Mouse (Mus musculus) right cerebral cortex, postnatal 14 days (tissue): Measurements from ENCODE around the gene Dock7.

ENCODE experiments used
- DNase-seq: peaks from one replicate; pipeline ENCODE4 v3.0.0; 2022

Dock7 gene

DNA sequence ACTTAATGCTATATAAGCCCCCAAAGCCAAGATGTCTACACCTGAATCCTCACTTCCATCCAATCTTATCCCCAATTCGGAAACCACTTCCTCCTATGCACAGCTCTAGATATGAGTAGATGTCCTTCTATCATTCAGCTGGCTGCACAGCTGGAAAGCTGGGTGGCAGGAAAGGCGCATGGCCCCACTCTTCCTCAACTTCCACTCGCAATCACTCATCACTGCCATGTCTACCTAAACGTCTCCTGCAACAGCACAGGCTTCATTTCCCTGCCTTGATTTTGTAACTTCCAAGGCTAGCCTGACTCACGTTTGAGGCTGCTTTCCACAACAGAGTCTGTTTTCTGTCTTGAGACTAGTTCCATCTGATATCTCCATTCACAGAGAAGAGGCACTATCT, 1.7 kb downstream of the Dock7 start:
- no peak for DNase-seq

- no peak for DNase-seq
Observed at GRCm38 (mm10) chr4:99115797-99116196, 4.9 kb downstream of the Dock7 start.

- DNase-seq: no peak
Observed at GRCm38 (mm10) chr4:99111670-99112069, 9.0 kb downstream of the Dock7 start.

DNA sequence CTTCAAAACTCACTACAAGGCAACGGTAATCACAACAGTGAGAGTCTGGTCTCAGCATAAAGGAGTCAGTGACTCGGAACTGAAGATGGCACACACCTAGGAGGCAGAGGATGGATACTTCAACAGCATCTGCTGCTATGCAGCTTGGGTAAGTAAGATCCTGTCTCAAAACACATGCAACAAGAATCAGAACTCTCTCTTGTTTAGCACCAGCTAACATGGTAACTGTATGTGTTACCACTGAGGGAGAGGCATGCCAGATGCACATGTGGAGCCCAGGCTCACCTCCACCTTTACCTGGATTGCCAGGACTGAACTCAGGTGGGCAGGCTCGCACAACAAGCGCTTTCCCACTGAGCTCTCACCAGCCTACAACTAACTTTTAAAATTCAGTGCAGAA, 11.9 kb downstream of the Dock7 start:
- DNase-seq: no peak

- DNase-seq: no peak
Observed at GRCm38 (mm10) chr4:99102846-99103245, 17.9 kb downstream of the Dock7 start.

DNA sequence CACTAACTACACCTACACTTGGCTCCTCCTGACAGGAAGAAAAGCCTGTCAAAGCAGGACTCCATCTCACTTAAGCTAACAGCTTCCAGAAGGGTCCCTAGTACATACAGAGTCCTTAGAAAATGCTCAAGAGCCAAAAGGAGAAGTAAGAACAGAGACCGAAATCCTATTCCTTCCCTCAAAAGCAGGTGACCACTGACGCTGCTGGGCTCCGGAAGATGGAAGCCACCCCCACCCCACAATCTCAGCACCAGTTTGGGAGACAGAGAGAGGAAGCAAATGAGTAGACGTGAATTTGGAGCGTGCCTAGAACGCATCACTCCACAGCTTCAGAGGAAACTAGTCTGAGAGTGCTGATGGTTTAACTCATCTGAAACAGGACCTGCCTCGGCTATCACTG, 20.0 kb downstream of the Dock7 start:
- DNase-seq: no peak

- no peak for DNase-seq
Observed at GRCm38 (mm10) chr4:99091777-99092176, 28.9 kb downstream of the Dock7 start.

GRCm38 (mm10) chr4:99091151-99091701, 29.5 kb downstream of the Dock7 start:
- DNase-seq: no peak

DNA sequence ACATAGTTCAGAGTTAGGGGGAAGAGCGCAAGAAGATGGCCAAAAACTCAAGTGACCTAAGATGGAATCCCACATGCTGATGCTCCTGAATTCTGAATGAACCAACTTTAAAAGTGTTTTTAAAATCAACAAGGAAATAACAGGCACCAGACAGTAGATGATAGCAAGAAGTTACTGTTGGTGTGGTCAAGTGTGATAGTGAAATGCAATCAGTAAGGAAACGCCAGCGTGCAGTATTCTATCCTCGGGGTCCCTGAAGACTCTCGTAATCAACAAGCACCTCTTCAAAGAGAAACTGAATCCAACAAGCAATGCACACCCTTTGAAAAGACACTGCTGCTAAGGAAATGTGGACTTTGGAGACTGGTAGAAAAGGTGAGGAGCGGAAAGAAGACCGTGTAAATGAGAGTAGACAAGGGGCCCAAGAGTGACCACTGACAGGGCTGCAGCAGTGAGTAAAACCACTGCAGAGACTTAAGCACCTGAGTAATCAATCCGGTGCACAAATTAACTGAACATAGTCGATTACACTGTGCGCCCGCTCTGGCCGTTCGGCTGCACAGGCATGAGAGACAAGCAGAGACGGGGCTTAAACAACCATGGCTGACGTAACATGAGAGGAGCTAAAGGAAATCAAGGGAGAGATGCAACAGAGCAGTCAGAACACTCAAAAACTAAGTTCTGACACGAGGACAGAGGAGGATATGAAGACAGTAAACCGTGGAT, 32.8 kb downstream of the Dock7 start:
- no peak for DNase-seq

- no peak for DNase-seq
Observed at GRCm38 (mm10) chr4:99083862-99084261, 36.9 kb downstream of the Dock7 start.

GRCm38 (mm10) chr4:99081169-99081568, 39.5 kb downstream of the Dock7 start:
- DNase-seq: no peak

- DNase-seq: no peak
Observed at GRCm38 (mm10) chr4:99078005-99078404, 42.7 kb downstream of the Dock7 start.

- DNase-seq: no peak
Observed at GRCm38 (mm10) chr4:99068806-99069205, 51.9 kb downstream of the Dock7 start.

- no peak for DNase-seq
Observed at GRCm38 (mm10) chr4:99064524-99064923, 56.2 kb downstream of the Dock7 start.

GRCm38 (mm10) chr4:99048581-99048980, 72.1 kb downstream of the Dock7 start:
- no peak for DNase-seq

DNA sequence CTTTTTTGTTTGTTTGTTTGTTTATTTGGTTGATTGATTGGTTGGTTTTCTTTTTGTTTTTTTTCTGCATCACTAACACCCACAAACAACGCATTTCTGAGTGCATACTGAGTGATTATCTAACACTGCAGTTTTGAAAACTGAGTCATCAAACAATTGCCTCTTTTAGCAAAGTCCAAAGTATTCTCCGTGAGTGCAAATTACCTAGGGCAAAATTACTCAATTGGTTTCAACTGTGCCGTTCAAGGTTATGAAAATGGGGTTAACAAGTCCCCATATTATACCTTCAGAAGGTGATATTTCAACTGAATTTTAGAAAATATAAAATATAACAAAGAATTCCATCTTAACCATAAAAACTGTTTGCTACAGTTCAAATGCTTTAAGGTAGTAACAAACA, 74.2 kb downstream of the Dock7 start:
- no peak for DNase-seq

- DNase-seq: no peak
Observed at GRCm38 (mm10) chr4:99044854-99045253, 75.9 kb downstream of the Dock7 start.

DNA sequence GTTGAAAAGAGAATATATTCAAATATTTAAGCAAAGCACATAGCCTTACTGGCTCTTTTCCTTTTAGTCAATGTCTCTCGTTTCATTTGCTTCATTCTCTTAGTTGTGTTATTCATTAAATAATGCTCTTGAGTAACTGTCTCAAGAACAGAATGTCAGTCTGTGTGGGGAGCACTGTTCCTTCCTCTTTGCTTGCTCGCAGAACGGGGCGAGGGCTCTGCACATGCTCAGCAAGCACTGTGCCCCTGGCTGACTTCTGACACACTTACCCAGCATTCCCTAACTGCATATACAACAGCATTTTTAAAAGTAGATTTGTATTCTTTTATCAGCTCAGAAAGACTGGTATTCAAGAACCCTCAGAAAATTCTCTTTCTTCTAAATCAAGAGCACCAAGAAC, 87.8 kb downstream of the Dock7 start:
- no peak for DNase-seq

GRCm38 (mm10) chr4:99030686-99031085, 90.0 kb downstream of the Dock7 start, which contains the start of gene Angptl3:
Gene Angptl3 (plus strand): TSS chr4:99030954.
- no peak for DNase-seq

DNA sequence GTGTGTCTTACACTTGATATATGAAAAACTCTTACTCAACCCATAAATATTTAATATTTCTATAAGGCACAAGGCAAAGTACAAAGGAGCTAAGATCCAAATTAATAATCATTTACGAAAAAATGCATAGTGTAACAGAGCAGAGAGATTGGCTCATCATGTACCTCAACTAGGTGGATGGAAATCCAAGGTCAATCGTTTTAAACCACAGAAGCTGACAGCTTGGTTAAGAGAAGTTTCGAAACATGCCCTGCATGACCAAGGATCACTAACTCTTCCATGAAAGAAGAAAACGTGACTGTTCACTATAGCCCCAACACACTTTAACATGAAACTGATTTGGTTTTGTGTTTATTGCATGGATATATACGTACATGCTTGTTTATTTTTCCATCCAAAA, 92.3 kb downstream of the Dock7 start:
- DNase-seq: no peak

- DNase-seq: no peak
Observed at GRCm38 (mm10) chr4:99022221-99022620, 98.5 kb downstream of the Dock7 start.

GRCm38 (mm10) chr4:99011039-99011438, 109.7 kb downstream of the Dock7 start:
- no peak for DNase-seq

DNA sequence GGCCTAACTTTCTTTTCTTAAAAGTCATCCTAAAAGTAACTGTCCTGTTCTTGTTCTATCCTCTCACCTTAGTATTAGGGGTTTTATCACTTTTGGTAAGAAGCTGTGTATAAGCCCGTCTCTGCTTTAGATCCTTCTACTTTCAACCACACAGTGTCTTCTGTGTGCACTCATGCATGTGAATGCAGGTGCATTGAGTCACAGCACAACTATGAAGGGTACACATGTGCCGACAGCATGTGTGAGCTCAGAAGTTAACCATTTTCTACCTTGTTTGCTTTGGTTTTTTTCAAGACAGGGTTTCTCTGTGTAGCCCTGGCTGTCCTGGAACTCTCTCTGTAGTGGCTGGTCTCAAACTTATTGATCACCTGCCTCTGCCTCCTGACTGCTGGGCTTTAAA, 114.4 kb downstream of the Dock7 start:
- DNase-seq: no peak

DNA sequence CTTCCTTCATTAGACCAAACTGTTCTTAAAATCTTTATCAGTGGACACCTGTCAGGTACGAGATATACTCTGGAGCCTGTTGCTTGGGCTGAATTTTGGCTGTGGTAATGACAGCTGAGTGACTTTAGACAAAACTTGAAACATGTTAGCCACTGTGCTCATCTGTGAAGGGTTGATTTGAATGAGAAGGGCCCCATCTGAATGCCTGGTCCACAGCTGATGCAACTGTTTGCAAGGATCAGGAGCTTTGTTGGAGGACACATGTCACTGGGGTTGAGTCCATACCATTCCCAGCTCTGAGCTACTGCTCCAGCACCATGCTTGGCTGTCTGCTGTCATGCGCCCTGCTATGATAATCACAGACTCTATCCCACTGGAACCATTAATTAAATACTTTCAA, 115.1 kb downstream of the Dock7 start:
- DNase-seq: no peak

DNA sequence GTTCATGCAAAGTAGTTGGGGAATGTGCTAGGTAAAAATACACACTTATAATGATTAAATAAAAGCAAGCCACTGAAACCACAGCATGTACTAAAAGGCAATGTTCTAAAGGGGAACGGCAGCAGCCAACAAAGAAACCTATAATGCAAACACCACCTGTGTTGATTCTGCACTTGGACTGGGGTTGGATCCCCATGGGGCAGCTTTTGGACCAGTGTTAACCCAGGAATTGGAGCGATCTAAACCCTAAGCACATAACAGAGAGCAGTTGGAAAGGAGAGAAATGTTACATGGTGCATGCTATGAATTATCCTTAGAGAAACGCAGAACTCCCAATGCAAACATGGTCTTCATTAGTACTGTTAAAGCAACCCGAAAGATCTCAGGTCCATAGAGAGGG, 127.2 kb downstream of the Dock7 start:
- no peak for DNase-seq
